Mouse (Mus musculus) stomach, embryonic 15.5 days (tissue): Measurements from ENCODE around the gene Vmn1r112. TPM values are rescaled to one million over a fixed set of nuclear protein-coding genes. Genes with fewer than 3 reads are reported as not detected.
"Not testable (repeated sequence)": the region's sequence is repeated elsewhere in the genome, so short reads cannot be mapped to it uniquely, and the experiment has no call there.

Experiments
- ATAC-seq: fragments of 200-750 bp; cut with Nextera tagmentation; 2 replicates; pipeline ENCODE4 v1.8.0; 2017; ENCODE audit warnings: low read depth, moderate number of reproducible peaks, moderate TSS enrichment; ENCODE audit not compliant: insufficient read depth, low FRiP score
- H3K27ac ChIP-seq: fragments of 300-500 bp; sonication (generic); 2 replicates; pipeline ENCODE4 v1.5.1; 2015; ENCODE audit warnings: mild to moderate bottlenecking, inconsistent platforms
- H3K27me3 ChIP-seq: fragments of 300-500 bp; sonication (generic); replicated peaks from 2 replicates; pipeline ENCODE4 v1.6.1; 2015; ENCODE audit warnings: inconsistent platforms
- H3K36me3 ChIP-seq: fragments of 300-500 bp; sonication (generic); 2 replicates; pipeline ENCODE4 v1.6.1; 2015; ENCODE audit warnings: inconsistent platforms
- H3K4me1 ChIP-seq: fragments of 300-500 bp; sonication (generic); 2 replicates; pipeline ENCODE4 v1.6.1; 2015; ENCODE audit warnings: inconsistent platforms
- H3K4me2 ChIP-seq: fragments of 300-500 bp; sonication (generic); 2 replicates; pipeline ENCODE4 v1.6.1; 2015; ENCODE audit warnings: mild to moderate bottlenecking, inconsistent platforms
- H3K4me3 ChIP-seq: fragments of 300-500 bp; sonication (generic); replicated peaks from 2 replicates; pipeline ENCODE4 v1.5.1; 2015; ENCODE audit warnings: inconsistent platforms
- H3K9ac ChIP-seq: fragments of 300-500 bp; sonication (generic); 2 replicates; pipeline ENCODE4 v1.6.1; 2015; ENCODE audit warnings: inconsistent platforms
- H3K9me3 ChIP-seq: fragments of 300-500 bp; sonication (generic); 2 replicates; pipeline ENCODE4 v1.6.1; 2016; ENCODE audit warnings: inconsistent platforms
- WGBS: fragments of 180-500 bp; shearing (Covaris S2); methylation state at CpG from one replicate; pipeline ENCODE4 v1.1.7; 2015; 5-methylcytosine and 5-hydroxymethylcytosine counted together
- polyA plus RNA-seq: library from polyadenylated mRNA; unstranded; fragments of >200 nt; fragmentation: Nextera tagmentation; extraction: Ambion mirVana; gene quantifications from 2 replicates; pipeline ENCODE4 v1.2.1, GENCODE M21; 2015

Gene Vmn1r112
- not detected in 2 replicates for polyA plus RNA-seq

DNA sequence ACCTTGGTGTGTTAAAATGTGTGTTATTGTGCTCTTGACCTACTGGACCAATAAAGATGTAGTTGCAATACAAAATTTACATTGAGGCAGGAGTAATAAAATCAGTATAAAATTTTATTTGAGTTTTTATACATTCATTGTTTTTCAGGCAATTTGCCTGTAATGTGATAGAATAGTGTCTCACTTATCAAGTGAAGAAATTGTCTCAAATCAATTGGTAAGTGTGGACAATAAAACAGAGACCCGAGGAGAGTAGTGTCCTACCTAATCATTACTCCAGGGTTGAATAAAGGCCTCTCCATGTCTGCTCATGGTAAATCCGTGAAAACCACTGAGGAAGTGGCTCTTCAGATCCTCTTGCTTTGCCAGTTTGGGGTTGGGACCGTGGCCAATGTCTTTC lies at the start of gene Vmn1r112:
Gene Vmn1r112, plus strand, starts transcription at position 301 of the 400 bp plus-strand sequence.
- not testable (repeated sequence) for H3K36me3 ChIP-seq, H3K4me3 ChIP-seq, ATAC-seq, H3K27me3 ChIP-seq, H3K27ac ChIP-seq, H3K4me2 ChIP-seq, H3K9ac ChIP-seq, H3K9me3 ChIP-seq, H3K4me1 ChIP-seq
- no CpG with 5 or more reads among the region's 3 CpGs for WGBS

- not testable (repeated sequence) for H3K4me3 ChIP-seq, ATAC-seq, H3K27ac ChIP-seq, H3K27me3 ChIP-seq, H3K36me3 ChIP-seq, H3K4me1 ChIP-seq, H3K9me3 ChIP-seq, H3K4me2 ChIP-seq, H3K9ac ChIP-seq
- whole genome bisulfite sequencing, result no CpG with 5 or more reads among the region's 1 CpGs
Measured at GRCm38 (mm10) chr7:20730524-20730923, 40.5 kb upstream of the Vmn1r112 start, which contains the start of gene Gm10668. Gene Gm10668, minus strand, starts transcription at chr7:20730624.

DNA sequence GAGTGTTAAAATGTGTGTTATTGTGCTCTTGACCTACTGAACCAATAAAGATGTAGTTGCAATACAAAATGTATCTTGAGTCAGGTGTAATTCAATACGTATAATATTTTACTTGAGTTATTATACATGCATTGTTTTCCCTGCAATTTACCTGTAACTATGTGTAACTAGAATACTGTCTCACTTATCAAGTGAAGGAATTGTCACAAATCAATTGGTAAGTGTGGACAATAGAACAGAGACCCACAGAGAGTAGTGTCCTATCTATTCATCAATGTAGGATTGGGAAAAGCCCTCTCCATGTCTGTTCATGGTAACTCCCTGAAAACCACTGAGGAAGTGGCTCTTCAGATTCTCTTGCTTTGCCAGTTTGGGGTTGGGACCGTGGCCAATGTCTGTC lies 16.0 kb downstream of the Vmn1r112 start, which contains the start of gene Vmn1r113:
Gene Vmn1r113, plus strand, starts transcription at position 301 of the 400 bp plus-strand sequence.
- not testable (repeated sequence) for H3K9me3 ChIP-seq, H3K4me2 ChIP-seq, ATAC-seq, H3K9ac ChIP-seq, H3K4me3 ChIP-seq, H3K36me3 ChIP-seq, H3K27ac ChIP-seq, H3K4me1 ChIP-seq, H3K27me3 ChIP-seq
- WGBS, result 60% methylated on average over 2 of the region's 2 CpGs

DNA sequence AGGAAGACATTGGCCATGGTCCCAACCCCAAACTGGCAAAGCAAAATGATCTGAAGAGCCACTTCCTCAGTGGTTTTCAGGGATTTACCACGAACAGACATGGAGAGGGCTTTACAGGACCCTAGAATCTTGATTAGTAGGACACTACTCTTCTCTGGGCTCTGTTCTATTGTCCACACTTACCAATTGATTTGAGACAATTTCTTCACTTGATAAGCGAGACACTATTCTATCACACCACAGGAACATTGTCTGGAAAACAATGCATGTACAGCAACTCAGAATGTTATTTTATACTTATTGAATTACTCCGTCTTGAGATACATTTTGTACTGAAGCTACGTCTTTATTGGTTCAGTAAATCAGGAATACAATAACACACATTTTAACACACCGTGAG lies 41.1 kb downstream of the Vmn1r112 start, which contains the start of gene Vmn1r114:
Gene Vmn1r114, minus strand, starts transcription at position 101 of the 400 bp plus-strand sequence.
- not testable (repeated sequence) for H3K36me3 ChIP-seq, H3K4me3 ChIP-seq, H3K9ac ChIP-seq, H3K27ac ChIP-seq, H3K4me1 ChIP-seq, H3K9me3 ChIP-seq, H3K4me2 ChIP-seq, ATAC-seq, H3K27me3 ChIP-seq
- WGBS, result no CpG with 5 or more reads among the region's 5 CpGs

Other genes starting within 250 kb of the Vmn1r112 start
- not detected in 2 replicates for gene Vmn1r104, start 237.3 kb upstream of the Vmn1r112 start, polyA plus RNA-seq
- not detected in 2 replicates for gene Gm5726, start 225.4 kb upstream of the Vmn1r112 start, polyA plus RNA-seq
- gene Gm4141, start 194.9 kb upstream of the Vmn1r112 start, polyA plus RNA-seq, result not detected in 2 replicates
- not detected in 2 replicates for gene Gm4513, start 172.2 kb upstream of the Vmn1r112 start, polyA plus RNA-seq
- not detected in 2 replicates for gene Vmn1r107, start 102.3 kb upstream of the Vmn1r112 start, polyA plus RNA-seq
- gene Vmn1r111, start 68.0 kb upstream of the Vmn1r112 start, polyA plus RNA-seq, result not detected in 2 replicates
- not detected in 2 replicates for gene Gm10668, start 40.6 kb upstream of the Vmn1r112 start, polyA plus RNA-seq
- not detected in 2 replicates for gene Vmn1r113, start 16.1 kb downstream of the Vmn1r112 start, polyA plus RNA-seq
- not detected in 2 replicates for gene Vmn1r114, start 41.0 kb downstream of the Vmn1r112 start, polyA plus RNA-seq
- not detected in 2 replicates for gene Vmn1r115, start 73.8 kb downstream of the Vmn1r112 start, polyA plus RNA-seq
- gene Vmn1r116, start 101.1 kb downstream of the Vmn1r112 start, polyA plus RNA-seq, result not detected in 2 replicates
- gene Vmn1r117, start 112.9 kb downstream of the Vmn1r112 start, polyA plus RNA-seq, result not detected in 2 replicates
- not detected in 2 replicates for gene Vmn1r118, start 141.2 kb downstream of the Vmn1r112 start, polyA plus RNA-seq
- gene Vmn1r119, start 241.3 kb downstream of the Vmn1r112 start, polyA plus RNA-seq, result not detected in 2 replicates